Mouse (Mus musculus) left cerebral cortex, postnatal 25 days (tissue): ENCODE results near the gene Rbl1. TPM values are rescaled to one million over a fixed set of nuclear protein-coding genes. Genes with fewer than 3 reads are reported as not detected.
"Not testable (repeated sequence)": the region's sequence is repeated elsewhere in the genome, so short reads cannot be mapped to it uniquely, and the experiment has no call there.

Source experiments
- DNase-seq, 2 experiments: peaks; one replicate each; pipeline ENCODE4 v3.0.0; 2022; ENCODE audit warnings: low spot score in 2 of 2, mixed read lengths in 1 of 2
- intact Hi-C: fragments of 180-260 bp; cut with DNase I; formaldehyde crosslinking; loops from one replicate; pipeline ENCODE4 v1.15.1; 2025
- total RNA-seq, 2 experiments: library from RNA; stranded (reverse); gene quantifications; 2 replicates each; pipeline ENCODE4 v1.2.3; 2021

The Rbl1 gene
- total RNA-seq, 2 experiments from 2014 or later, result 1.2 to 1.6 TPM

DNA sequence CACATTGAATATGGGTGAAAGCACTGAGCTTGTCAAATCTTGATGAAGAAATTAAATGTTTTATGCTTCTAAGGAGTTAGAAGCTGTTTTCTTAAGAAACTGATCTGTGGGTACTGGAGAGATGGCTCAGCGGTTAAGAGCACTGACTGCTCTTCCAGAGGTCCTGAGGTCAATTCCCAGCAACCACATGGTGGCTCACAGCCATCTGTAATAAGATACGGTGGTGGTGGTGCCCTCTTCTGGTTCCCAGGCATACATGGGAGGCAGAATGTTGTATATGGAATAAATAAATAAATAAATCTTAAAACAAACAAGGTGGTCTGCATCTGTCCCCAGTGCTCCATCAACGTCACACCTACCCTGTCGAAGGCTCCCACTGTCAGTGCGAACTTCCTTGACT lies 29.9 kb downstream of the Rbl1 start:
- DNase-seq, result no peak

DNA sequence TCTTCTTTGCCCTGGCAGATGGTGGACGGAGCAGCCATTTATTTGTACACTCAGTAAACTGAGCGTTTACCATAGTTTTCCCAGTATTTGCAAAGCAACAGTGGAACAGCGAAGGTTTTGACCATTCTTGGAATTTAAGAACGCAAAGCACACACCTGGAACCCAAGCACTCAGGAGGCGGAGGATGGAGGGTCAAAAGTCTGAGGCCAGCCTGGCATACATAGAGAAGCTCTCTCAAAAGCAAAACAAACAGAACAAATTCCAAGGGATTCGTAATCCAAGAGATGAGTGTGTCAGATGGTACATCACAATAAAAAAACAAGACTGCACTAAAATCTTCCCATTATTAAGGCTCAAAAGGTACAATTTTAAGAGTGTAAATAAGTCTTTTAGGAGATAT lies 30.8 kb downstream of the Rbl1 start:
- intact Hi-C loops, result no loop called here
- DNase-seq, result no peak

More for the DNA sequence above, 29.9 kb downstream of the Rbl1 start:
- intact Hi-C loops, result no loop called here

DNA sequence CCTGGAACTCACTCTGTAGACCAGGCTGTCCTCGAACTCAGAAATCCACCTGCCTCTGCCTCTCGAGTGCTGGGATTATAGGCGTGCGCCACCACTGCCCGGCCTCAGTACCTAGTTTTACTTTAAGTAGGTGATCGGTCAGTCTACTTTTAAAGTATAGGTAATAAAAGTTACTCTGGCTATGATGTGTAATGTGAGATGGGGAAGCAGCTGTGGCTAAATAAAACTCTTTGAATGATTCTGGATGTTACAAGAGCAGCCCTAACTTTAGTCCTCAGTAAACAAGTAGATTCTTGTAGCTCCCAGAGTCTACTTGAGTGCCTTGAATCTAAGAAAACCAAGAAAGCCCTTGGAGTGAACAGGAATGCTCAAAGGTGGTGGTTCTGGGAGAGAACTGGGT lies 31.4 kb downstream of the Rbl1 start:
- intact Hi-C loops, result no loop called here
- no peak for DNase-seq

DNA sequence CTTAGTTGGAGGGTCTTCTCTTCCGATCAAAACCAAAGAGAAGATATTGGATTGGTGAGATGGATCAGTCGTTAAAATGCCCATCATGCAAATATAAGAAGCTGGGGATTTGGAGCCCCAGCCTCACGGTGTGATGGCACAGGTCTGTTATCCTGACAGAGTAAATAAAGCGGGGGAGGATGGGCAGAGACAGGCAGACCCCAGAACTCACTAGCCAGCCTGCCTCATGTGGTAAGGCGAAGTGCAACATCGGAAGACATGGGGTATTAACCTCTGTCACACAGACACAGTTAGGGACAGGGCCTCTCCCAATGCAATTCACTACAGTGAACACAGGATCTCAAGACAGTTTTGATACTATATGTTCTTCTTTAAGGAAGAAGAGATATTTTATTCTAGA lies 33.7 kb downstream of the Rbl1 start:
- DNase-seq, result no peak
- intact Hi-C loops, result no loop called here

DNA sequence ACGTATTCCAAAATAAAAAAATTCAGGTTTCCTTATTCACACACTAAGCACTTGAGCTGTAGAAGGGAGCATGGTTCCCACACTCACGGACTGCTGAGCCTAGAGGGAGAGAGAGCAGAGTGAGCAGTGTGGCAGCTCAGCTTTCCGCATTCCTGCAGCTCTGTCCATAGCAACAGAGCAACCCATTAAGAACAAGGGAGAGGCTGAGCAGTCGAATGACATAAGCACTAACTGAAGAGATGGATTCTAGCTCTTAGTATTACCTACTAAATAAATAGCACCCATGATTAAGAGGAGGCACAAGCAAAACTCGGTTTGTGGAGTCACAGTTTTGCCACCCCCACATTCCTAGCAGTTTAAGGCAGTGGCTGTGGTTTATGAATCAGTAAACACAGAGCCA lies 34.2 kb downstream of the Rbl1 start:
- intact Hi-C loops, result no loop called here
- DNase-seq, result peak; percentile 4 to 17

DNA sequence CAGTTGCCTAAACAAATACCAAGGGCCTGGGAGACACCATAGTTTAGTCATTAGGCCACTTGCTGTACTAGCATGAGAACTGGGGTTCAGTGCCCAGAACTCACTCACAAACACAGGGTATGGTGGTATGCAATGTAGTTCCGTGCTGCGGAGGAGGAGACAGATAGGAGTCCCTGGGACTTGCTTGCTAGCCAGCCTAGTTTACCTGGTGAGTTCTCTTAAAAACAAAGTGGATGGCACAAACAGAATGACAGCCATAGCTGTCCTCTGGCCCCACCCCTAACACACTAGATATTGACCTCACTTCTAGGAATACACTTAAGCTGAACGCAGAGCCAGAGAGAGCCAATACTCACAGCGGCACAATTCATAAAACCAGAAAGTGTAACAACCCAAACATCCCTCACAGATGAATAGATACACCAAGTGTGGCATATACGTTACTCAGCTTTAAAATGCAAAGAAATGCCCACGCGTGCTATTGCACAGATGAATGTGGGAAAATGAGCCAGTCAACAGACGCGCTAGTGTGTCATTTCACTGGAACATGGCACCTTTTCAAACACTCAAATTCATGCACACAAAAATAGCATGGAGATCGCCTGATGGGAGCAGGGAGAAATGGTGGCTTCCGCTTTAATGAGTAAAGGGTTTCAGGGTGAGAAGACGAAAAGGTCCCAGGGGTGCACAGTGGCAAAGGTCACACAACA lies 37.8 kb downstream of the Rbl1 start:
- DNase-seq, result peak in 1 of 2 experiments; percentile 69
- intact Hi-C loops, result no loop called here

DNA sequence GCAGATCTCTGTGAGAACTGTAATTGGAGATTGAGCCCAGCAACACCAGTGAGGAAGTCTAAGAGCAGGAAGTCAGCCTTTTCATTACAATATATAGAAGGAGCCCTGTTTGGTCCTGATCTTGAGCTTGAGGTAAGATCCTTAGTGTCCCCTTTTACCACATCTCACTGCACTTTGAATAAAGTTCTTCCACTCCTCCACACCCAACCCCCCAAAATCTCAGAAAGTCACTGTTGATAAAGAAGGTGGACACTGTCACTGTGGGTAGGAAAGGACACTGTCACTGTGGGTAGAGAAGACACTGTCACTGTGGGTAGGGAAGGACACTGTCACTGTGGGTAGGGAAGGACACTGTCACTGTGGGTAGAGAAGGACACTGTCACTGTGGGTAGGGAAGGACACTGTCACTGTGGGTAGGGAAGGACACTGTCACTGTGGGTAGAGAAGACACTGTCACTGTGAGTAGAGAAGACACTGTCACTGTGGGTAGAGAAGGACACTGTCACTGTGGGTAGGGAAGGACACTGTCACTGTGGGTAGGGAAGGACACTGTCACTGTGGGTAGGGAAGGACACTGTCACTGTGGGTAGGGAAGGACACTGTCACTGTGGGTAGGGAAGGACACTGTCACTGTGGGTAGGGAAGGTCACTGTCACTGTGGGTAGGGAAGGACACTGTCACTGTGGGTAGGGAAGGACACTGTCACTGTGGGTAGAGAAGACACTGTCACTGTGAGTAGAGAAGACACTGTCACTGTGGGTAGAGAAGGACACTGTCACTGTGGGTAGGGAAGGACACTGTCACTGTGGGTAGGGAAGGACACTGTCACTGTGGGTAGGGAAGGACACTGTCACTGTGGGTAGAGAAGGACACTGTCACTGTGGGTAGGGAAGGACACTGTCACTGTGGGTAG lies 38.8 kb downstream of the Rbl1 start:
- DNase-seq, intact Hi-C loops: not testable (repeated sequence)

DNA sequence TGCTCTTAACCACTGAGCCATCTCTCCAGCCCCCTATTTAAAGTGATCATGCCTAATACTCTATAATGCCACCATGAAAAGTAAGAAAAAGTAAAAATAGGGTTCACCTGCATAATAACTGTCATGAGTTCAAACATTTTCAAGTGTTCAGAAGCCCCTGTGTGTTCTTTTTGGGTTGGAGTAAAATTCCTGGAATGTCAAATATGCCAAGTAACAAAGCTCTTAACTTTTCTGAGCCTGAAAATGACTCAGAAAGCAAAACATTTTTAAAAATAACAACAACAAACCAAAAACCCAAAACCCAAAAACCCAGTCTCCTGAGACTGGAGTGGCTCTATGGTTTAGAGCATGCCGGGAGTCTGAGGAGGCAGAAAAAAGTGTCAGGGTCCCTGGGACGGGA lies 40.2 kb downstream of the Rbl1 start:
- DNase-seq, result no peak
- intact Hi-C loops, result no loop called here

DNA sequence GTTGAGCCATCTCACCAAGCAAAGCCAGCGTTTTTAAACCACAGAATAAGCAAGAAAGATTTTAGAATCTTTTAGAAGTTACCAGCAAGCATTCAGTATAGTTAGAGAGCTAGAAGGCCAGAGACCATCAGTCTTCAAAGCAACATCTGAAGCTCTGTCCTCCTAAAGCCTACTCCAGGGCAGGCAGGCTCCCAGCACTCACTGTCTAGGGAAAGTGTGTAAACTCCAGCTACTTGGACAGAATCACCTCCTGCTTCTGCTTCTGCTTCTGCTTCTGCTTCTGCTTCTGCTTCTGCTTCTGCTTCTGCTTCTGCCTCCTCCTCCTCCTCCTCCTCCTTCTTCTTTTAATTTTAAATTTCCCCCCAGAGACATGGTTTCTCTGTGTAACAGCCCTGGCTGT lies 48.3 kb downstream of the Rbl1 start:
- intact Hi-C loops, result no loop called here
- no peak for DNase-seq

DNA sequence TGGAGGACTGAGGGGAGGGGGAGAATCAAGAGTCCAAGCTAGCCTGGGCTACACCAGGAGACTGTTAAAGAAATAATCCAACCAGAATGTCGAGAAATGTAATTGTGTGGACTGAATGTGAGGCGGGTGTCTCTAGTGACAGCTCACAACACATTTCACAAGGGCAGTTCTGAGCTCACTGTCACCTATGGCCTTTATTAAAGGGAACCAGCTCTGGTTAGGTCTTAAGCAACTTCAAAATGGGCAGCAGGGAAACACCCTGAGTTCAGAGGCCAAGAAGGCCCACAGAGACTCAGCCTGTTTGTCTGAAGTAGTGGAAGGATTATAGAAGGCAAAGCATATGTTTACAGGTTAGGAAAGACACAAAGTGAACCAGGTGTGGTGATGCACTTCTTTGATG lies 51.1 kb downstream of the Rbl1 start:
- no peak for DNase-seq
- intact Hi-C loops, result no loop called here

DNA sequence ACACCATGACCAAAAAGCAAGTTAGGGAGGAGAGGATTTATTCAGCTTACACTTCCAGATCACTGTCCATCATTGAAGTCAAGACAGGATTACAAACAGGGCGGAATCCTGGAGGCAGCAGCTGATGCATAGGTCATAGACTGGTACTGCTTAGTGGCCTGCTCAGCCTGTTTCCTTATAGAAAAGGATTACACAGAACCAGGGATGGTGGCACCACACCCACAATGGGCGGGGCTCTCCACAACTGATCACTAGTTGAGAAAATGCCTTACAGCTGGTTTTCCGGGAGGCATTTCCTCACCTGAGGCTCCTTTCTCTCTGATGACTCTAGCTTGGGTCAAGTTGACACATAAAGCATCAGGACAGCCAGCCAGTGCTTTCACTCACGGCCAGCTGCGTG lies 55.9 kb downstream of the Rbl1 start:
- intact Hi-C loops, result no loop called here
- no peak for DNase-seq

DNA sequence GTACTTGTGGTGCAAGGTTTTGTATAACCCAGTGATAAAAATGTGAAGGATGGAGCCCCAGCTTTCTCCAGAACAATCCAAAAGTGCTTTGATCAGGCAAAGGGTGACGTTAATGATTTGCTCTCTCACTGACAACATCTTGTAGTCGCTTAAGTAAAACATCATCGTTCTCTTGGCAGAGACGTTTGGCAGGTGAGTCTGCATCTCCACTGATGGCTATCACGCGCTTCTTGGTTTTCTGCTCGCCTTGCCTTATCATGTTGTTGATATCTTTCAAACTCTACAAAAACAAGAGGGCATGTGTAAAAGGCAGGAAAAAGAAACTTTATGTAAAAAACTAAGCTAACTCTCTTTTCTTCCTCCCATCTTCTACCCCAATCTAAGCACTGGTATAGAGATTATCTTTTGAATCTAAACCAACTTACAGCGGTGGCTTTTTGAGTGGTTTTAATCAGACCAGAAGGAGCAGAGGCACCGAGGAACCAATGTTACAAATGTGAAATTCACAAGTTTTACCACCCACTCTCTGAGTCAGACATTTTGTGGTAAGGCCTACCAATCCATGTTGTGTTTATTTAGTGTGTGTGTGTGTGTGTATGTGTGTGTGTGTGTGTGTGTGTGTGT lies 56.8 kb downstream of the Rbl1 start:
- no peak for DNase-seq
- intact Hi-C loops, result no loop called here

DNA sequence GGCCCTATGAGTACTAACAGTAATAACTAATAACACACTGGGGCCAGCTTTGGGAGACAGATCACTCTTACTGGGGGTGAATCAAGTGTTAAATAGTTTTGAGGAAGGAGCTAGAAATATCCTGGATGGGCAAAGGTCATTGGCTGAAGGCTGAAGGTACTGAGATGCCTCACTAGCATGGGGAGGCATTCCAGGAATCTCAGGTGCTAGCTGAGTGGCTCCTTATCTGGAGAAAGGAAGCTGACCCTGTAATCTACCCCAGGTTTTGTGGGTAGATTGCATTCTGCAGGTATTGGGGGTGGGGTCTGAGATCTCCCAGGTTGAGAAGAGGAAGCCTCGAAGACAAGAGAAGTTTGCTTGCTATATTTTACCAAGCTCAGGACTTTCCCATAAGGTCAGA lies 59.2 kb downstream of the Rbl1 start:
- intact Hi-C loops, result no loop called here
- no peak for DNase-seq

DNA sequence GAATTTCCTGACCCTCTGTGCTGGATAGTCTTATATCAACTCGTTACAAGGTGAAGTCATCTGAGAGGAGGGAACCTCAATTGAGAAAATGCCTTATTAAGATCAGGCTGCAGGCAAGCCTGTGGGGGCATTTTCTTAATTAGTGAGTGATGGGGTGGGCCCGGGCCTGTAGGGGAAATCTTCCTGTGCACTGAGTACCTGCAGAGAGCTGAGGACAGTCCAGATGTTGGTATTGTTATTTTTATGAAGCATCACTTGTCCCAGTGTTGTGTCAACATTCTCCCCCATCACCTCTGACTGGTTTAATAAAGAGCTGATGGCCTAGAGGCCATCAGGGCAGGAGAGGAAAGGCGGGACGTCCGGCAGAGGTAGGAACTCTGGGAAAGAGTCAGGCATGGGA lies 60.2 kb downstream of the Rbl1 start:
- intact Hi-C loops, result no loop called here
- no peak for DNase-seq

DNA sequence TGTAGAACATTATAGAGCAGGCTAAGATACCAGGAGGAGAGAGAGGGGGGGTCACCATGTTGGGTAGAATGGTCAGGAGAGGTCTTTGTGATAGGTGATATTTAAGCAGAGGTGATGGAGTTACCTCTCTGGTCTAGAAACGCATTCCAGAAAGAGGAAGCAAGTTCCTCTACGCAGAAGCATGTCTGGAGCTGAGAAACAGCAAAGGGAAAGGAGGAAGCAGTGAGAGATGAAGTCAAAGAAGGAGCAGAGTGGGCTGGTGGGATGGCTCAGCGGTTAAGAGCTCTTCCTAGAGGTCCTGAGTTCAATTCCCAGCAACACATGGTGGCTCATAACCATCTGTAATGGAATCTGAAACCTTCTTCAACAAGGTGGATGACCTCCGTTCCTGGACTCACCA lies 62.4 kb downstream of the Rbl1 start:
- DNase-seq, result no peak
- intact Hi-C loops, result no loop called here

DNA sequence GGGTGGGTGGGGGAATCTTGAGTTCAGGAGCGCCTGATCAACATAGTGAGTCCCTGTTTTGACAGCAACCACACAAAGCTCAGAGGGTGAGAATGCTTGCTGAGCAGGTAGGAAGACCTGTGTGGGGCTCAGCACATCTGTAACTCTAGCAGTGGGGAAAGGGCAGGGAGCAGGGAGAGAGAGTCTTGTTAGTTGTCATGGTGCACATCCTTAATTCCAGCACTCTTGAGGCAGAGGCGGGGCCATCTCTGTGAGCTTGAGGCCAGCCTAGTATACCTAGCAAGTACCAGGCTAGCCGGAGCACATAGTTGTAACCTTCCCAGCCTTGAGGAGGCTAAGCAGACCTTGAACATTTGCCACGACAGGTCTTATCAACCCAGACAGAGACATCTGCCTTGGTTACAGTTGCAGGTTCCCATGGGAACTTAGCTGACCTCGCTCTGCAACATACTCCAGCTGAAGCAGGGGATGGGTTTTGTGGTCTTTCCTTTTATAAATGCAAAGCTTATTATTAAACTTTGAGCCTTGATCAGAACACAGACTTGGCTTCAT lies 65.0 kb downstream of the Rbl1 start:
- intact Hi-C loops, result loop anchor here (5.0 to 10.0 kb wide), 3 partner anchors 63 to 425 kb away; partner anchors contain the start of genes Nnat and Rbl1
- no peak for DNase-seq

DNA sequence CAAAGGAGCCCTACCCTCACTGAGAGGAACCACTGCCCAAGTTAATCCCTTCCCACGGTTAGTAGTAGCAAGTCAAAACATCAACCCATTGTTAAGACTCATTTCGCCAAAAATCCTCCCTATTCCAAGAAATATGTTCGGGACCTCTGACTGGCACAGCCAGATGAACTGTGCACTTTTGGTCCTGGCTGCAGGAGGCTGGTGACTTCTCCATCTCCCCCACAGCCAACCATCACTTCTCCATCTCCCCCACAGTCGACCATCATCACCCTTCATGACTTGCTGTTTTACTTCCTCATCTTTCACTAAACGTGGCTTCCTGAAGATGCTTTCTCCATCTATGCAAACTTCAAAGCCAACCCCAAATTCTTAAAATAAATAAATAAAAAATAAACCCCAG lies 65.5 kb downstream of the Rbl1 start:
- no peak for DNase-seq
- intact Hi-C loops, result loop anchor here (5.0 to 10.0 kb wide), 3 partner anchors 63 to 426 kb away; partner anchors contain the start of genes Nnat and Rbl1

DNA sequence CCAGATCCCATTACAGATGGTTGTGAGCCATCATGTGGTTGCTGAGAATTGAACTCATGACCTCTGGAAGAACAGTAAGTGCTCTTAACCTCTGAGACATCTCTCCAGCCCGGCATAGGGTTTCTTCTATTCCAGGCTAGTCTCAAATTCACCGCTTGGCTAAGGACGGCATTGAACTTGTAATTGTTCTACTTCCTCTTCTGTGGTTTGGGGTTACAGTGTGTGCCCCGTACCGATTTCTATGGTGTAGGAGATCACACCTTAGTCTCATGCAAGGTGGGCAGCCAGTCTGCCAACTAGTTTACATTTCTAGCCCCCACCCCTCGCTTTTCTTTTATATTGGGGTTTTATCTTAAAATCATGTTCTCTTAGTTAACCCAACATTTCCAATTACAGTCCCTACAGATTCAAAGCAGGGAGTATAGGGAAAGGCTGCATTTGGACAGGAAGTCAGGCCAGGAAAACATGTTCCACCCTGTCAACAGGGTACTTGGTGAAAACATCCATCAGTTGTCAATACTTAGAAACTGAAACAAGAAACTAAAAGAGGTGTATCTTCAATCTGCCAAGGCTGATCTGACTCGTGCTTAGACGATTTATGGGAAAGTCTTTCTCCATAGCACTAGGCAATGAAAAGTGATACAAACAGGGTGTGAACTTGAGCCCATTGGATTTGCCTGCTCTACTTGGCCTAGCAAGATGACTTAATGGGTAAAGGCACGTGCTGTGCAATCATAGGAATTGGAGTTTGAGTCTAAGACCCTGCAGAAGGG lies 66.2 kb downstream of the Rbl1 start:
- DNase-seq, result no peak
- intact Hi-C loops, result loop anchor here (5.0 to 10.0 kb wide), 3 partner anchors 64 to 427 kb away; partner anchors contain the start of genes Nnat and Rbl1

DNA sequence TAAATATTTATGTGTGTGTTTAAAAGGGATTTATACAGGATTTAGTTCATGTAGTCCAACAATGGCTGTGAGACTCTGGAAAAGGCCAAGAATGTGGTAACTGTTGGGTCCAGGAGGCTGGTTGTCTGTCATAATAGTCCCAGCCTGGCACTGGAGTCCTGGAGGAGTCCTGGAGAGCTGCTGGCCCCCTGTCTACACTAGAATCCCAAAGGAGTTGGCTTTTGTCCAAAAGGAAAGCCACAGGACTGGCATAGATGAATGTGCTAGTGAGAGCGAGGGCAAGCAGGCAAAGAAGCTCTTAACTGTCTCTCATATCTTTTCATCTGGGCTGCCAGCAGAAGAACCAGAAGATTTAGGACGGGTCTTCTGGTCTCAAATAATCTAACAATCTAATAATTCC lies 67.7 kb downstream of the Rbl1 start:
- DNase-seq, result no peak
- intact Hi-C loops, result loop anchor here (5.0 to 10.0 kb wide), 3 partner anchors 66 to 428 kb away; partner anchors contain the start of genes Nnat and Rbl1
